Mouse (Mus musculus) heart, postnatal 0 days (tissue): ENCODE results near the gene Pard3. TPM values are rescaled to one million over a fixed set of nuclear protein-coding genes. Genes with fewer than 3 reads are reported as not detected.

Source experiments
- ATAC-seq: fragments of 200-750 bp; cut with Nextera tagmentation; 2 replicates; pipeline ENCODE4 v1.8.0; 2017; ENCODE audit warnings: low read depth, moderate number of reproducible peaks, moderate library complexity; ENCODE audit not compliant: insufficient read depth
- DNase-seq: peaks from one replicate; pipeline ENCODE4 v3.0.0-alpha.2; 2016; ENCODE audit warnings: low spot score
- H3K27ac ChIP-seq: fragments of 300-500 bp; sonication (generic); 2 replicates; pipeline ENCODE4 v1.5.1; 2014; ENCODE audit warnings: low read depth, mild to moderate bottlenecking
- H3K27me3 ChIP-seq: fragments of 300-500 bp; sonication (generic); 2 replicates; pipeline ENCODE4 v1.6.1; 2014; ENCODE audit warnings: low read length, mixed read lengths; ENCODE audit not compliant: control insufficient read depth, insufficient read depth
- H3K36me3 ChIP-seq: fragments of 300-500 bp; sonication (generic); replicated peaks from 2 replicates; pipeline ENCODE4 v1.6.1; 2014; ENCODE audit warnings: low read length, mixed read lengths; ENCODE audit not compliant: control insufficient read depth, insufficient read depth
- H3K4me1 ChIP-seq: fragments of 300-500 bp; sonication (generic); 2 replicates; pipeline ENCODE4 v1.6.1; 2014; ENCODE audit warnings: antibody characterized with exemption; ENCODE audit not compliant: control insufficient read depth, insufficient read depth
- H3K4me2 ChIP-seq: fragments of 300-500 bp; sonication (generic); 2 replicates; pipeline ENCODE4 v1.6.1; 2014; ENCODE audit warnings: low read depth, mild to moderate bottlenecking, low read length, moderate library complexity
- H3K4me3 ChIP-seq: fragments of 300-500 bp; sonication (generic); 2 replicates; pipeline ENCODE4 v1.5.1; 2014; ENCODE audit warnings: low read depth, low read length
- H3K9ac ChIP-seq: fragments of 300-500 bp; sonication (generic); replicated peaks from 2 replicates; pipeline ENCODE4 v1.6.1; 2014; ENCODE audit warnings: low read depth, low read length, mixed read lengths
- H3K9me3 ChIP-seq: fragments of 300-500 bp; sonication (generic); replicated peaks from 2 replicates; pipeline ENCODE4 v1.6.1; 2016; ENCODE audit warnings: low read length; ENCODE audit not compliant: control insufficient read depth
- CTCF ChIP-seq: IDR thresholded peaks from 2 replicates; pipeline ENCODE4 v1.5.1; 2016; ENCODE audit warnings: antibody characterized with exemption, control low read depth, low read depth
- EP300 ChIP-seq: IDR thresholded peaks from 2 replicates; pipeline ENCODE4 v1.6.1; 2016; ENCODE audit warnings: antibody characterized with exemption, low read depth
- WGBS: fragments of 180-500 bp; shearing (Covaris S2); extraction: QIAGEN DNeasy Blood & Tissue Kit; methylation state at CpG from one replicate; pipeline ENCODE4 v1.1.7; 2014; 5-methylcytosine and 5-hydroxymethylcytosine counted together
- polyA plus RNA-seq: library from polyadenylated mRNA; unstranded; fragments of >200 nt; fragmentation: Nextera tagmentation; extraction: Ambion mirVana; gene quantifications from 2 replicates; pipeline ENCODE4 v1.2.1, GENCODE M21; 2015
- total RNA-seq: library from RNA; depleted of rRNA; stranded (reverse); fragments of >200 nt; gene quantifications from 2 replicates; pipeline ENCODE4 v1.2.3, GENCODE M21; 2014; ENCODE audit warnings: low replicate concordance

Gene Pard3
- total and polyA plus RNA-seq, 2 experiments from 2014 or later = 9.2 to 13.8 TPM

GRCm38 (mm10) chr8:127361796-127362195 lies 298.1 kb downstream of the Pard3 start:
- Histone ChIP-seq H3K4me1 (no peaks in the 10 kb centered on the region), H3K27me3 (no peaks in the 10 kb centered on the region), H3K9ac (no peak overlapping the region), H3K27ac (no peak overlapping the region), H3K4me3 (no peak overlapping the region), H3K4me2 (no peak overlapping the region), H3K9me3 (no peaks in the 10 kb centered on the region), H3K36me3 (0 out of 2 replicates have a peak, but pooled peaks cover 12% of the 10 kb centered on the region)
- TF ChIP-seq CTCF (no peak), EP300 (no peak)
- DNase-seq (no peak), ATAC-seq (no peak)

GRCm38 (mm10) chr8:127368347-127368746 lies 304.7 kb downstream of the Pard3 start:
- H3K9ac ChIP-seq = no peak overlapping the region
- no peaks in the 10 kb centered on the region for H3K9me3 ChIP-seq
- no peaks in the 10 kb centered on the region for H3K27me3 ChIP-seq
- H3K4me1 ChIP-seq = no peaks in the 10 kb centered on the region
- H3K27ac ChIP-seq = no peak overlapping the region
- peaks cover 16% of the 10 kb centered on the region for H3K36me3 ChIP-seq
- TF ChIP-seq EP300 = no peak
- no peak for TF ChIP-seq CTCF
- no peak for DNase-seq
- H3K4me3 ChIP-seq = no peak overlapping the region
- H3K4me2 ChIP-seq = no peak overlapping the region
- 50% methylated on average over 3 of the region's 3 CpGs for whole genome bisulfite sequencing
- no peak for ATAC-seq

GRCm38 (mm10) chr8:127371326-127371949 lies 307.7 kb downstream of the Pard3 start:
- ATAC-seq (no peak), DNase-seq (no peak)
- no peak for TF ChIP-seq CTCF
- no peak for TF ChIP-seq EP300
- Histone ChIP-seq H3K4me2 (no peak overlapping the region), H3K36me3 (peaks cover 12% of the 10 kb centered on the region), H3K9me3 (no peaks in the 10 kb centered on the region), H3K4me3 (no peak overlapping the region), H3K9ac (no peak overlapping the region), H3K27me3 (no peaks in the 10 kb centered on the region), H3K27ac (no peak overlapping the region), H3K4me1 (no peaks in the 10 kb centered on the region)
- 92% methylated on average over 16 of the region's 16 CpGs for WGBS

GRCm38 (mm10) chr8:127377775-127378174 lies 314.1 kb downstream of the Pard3 start:
- 63% methylated on average over 2 of the region's 2 CpGs for WGBS
- H3K4me1 ChIP-seq = no peaks in the 10 kb centered on the region
- DNase-seq (no peak), ATAC-seq (no peak)
- H3K27ac ChIP-seq = no peak overlapping the region
- no peaks in the 10 kb centered on the region for H3K27me3 ChIP-seq
- no peak overlapping the region for H3K4me3 ChIP-seq
- TF ChIP-seq CTCF (no peak), EP300 (no peak)
- no peak overlapping the region for H3K4me2 ChIP-seq
- no peak overlapping the region for H3K9ac ChIP-seq
- peaks cover 10% of the 10 kb centered on the region for H3K36me3 ChIP-seq
- H3K9me3 ChIP-seq = no peaks in the 10 kb centered on the region

GRCm38 (mm10) chr8:127378994-127379858 lies 315.5 kb downstream of the Pard3 start:
- no peak overlapping the region for H3K4me3 ChIP-seq
- no peaks in the 10 kb centered on the region for H3K27me3 ChIP-seq
- H3K4me1 ChIP-seq = no peaks in the 10 kb centered on the region
- WGBS = 80% methylated on average over 11 of the region's 11 CpGs
- ATAC-seq (no peak), DNase-seq (peak; percentile 2)
- peaks cover 21% of the 10 kb centered on the region for H3K36me3 ChIP-seq
- H3K9ac ChIP-seq = no peak overlapping the region
- H3K9me3 ChIP-seq = no peaks in the 10 kb centered on the region
- H3K27ac ChIP-seq = no peak overlapping the region
- no peak overlapping the region for H3K4me2 ChIP-seq
- TF ChIP-seq EP300 (no peak), CTCF (no peak)
